Mouse (Mus musculus): ENCODE results near the gene Fosl1. TPM values are rescaled to one million over a fixed set of nuclear protein-coding genes. Genes with fewer than 3 reads are reported as not detected.

The Fosl1 gene
- polyA plus RNA-seq, 1 experiment from 2014 or later: not detected

DNA sequence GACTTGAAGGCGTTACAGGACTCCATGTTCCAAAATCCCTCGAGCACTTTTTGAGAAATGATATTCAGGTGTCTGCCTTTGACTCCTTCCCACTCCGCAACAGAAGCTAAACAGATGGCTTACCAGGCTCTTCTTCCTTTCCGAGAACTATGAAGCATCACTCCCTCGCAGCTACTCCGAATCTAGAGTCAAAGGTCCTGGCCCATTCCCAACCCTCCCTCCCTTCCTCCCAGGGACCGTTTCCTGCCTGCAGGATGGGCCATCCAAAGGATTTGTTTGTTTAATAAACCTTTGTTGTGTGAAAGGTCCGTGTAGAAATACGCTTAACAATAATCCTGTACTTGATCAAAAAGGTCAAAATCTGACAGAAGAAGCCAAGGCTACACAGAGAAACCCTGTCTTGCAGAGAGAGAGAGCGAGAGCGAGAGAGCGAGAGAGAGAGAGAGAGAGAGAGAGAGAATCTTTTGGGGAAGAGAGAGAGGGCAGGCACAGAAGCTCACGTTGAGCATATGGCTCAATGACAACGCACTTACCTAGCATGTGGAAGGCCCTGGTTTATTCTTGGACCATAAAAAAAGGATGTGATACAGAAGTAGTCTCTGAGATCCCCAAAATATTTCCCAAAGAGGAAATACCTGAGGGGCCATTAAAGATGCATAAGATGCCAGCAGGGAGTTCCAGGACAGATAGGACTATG, 10.5 kb downstream of the Fosl1 start, which contains the start of gene Ccdc85b:
Gene Ccdc85b, minus strand, starts transcription at position 149 of the 697 bp plus-strand sequence.
- Histone ChIP-seq H3K27me3 (no peaks in the 10 kb centered on the region), H3K9ac (replicated peaks) (peak within 1 kb of the TSS; percentile 82), H3K36me3 (peaks cover 17% of the 10 kb centered on the region), H3K9me3 (no peaks in the 10 kb centered on the region), H3K4me3 (replicated peaks) (peak within 1 kb of the TSS; percentile 83), H3K4me2 (peak within 1 kb of the TSS; percentile 98), H3K27ac (peak within 1 kb of the TSS; percentile 91), H3K4me1 (replicated peaks) (peaks cover 40% of the 10 kb centered on the region)
- WGBS: 19% methylated on average over 14 of the region's 14 CpGs
- ATAC-seq (ENCODE audit: insufficient number of reproducible peaks, insufficient read depth, low FRiP score, low TSS enrichment, low read depth): no peak

DNA sequence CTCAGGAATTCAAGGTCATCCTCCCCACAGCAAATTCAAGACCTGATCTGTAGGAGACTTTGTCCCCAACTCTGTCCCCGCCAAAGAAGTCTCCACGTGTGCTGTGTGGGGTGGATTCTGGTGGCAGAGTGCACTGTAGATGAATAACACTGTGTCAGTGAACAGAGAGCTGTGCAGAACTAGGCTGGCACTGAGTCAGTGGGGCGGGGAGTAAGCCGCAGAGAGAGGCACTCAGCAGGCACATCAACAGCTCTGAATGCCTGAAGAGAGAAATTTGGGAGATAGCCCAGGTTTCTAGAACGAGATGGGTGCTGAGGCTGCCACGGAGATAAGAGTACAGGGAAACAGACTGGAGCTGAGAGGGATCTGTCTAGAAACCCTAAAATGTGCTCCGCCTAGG, 11.7 kb downstream of the Fosl1 start:
- Histone ChIP-seq H3K36me3 (peaks cover 27% of the 10 kb centered on the region), H3K9ac (replicated peaks) (no peak overlapping the region), H3K4me1 (replicated peaks) (peaks cover 46% of the 10 kb centered on the region), H3K27ac (no peak overlapping the region), H3K27me3 (no peaks in the 10 kb centered on the region), H3K9me3 (no peaks in the 10 kb centered on the region), H3K4me3 (replicated peaks) (no peak overlapping the region), H3K4me2 (no peak overlapping the region)
- WGBS: 69% methylated on average over 7 of the region's 7 CpGs
- ATAC-seq (ENCODE audit: insufficient number of reproducible peaks, insufficient read depth, low FRiP score, low TSS enrichment, low read depth): no peak

DNA sequence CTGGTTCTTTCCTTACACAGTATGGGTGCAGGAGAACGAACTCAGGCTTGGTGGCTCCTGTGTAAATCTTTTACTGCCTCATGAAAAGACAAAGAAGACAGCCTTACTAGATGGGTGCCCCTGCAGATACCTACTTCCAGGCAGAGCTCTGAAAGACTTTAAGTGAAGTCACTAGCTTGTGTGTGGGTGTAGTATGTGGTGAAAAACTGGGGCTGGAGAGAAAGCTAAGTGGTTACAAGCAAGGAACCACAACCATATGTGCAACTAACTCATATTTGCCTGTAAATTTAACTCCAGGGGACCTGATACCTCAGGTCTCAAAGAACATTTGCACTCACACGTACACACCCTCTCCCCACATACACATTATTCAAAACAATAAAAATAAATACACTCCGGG, 12.5 kb downstream of the Fosl1 start:
- H3K36me3 ChIP-seq: peaks cover 28% of the 10 kb centered on the region
- H3K4me3 ChIP-seq (replicated peaks): peak overlapping the region; percentile 76
- H3K4me1 ChIP-seq (replicated peaks): peaks cover 48% of the 10 kb centered on the region
- no peaks in the 10 kb centered on the region for H3K27me3 ChIP-seq
- ATAC-seq (ENCODE audit: insufficient number of reproducible peaks, insufficient read depth, low FRiP score, low TSS enrichment, low read depth): no peak
- no peaks in the 10 kb centered on the region for H3K9me3 ChIP-seq
- WGBS: 26% methylated on average over 3 of the region's 3 CpGs
- 0 out of 2 replicates have a peak overlapping the region, but pooled peaks have one; percentile 73 for H3K27ac ChIP-seq
- peak overlapping the region; percentile 80 for H3K9ac ChIP-seq (replicated peaks)
- peak overlapping the region; percentile 83 for H3K4me2 ChIP-seq

DNA sequence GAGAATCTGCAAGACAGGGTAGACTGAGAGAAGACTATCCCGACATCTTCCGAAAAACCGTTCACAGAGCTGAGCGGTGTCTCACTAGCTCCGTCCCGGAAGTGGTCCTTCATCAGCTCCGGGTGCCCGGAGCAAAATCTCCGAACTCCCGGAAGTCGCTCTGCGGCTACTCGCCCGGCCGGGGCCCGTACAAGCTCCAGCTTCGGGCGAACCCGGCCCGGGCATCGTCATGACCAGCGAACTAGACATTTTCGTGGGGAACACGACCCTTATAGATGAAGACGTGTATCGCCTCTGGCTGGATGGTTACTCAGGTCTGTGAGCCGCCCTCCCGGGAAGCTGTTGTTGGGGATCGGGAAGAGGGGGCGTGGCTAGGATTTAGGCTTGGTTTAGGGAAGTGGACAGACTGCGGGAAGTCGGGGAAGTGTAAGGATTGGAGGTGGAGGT, 13.1 kb downstream of the Fosl1 start, which contains the start of gene Fibp:
Gene Fibp, plus strand, starts transcription at position 151 of the 447 bp plus-strand sequence.
- peaks cover 34% of the 10 kb centered on the region for H3K36me3 ChIP-seq
- H3K27me3 ChIP-seq: no peaks in the 10 kb centered on the region
- 0 out of 2 replicates have a peak within 1 kb of the TSS, but pooled peaks have one; percentile 73 for H3K27ac ChIP-seq
- under 1% methylated on average over 32 of the region's 32 CpGs for WGBS
- peak within 1 kb of the TSS; percentile 76 for H3K4me3 ChIP-seq (replicated peaks)
- peak within 1 kb of the TSS; percentile 80 for H3K9ac ChIP-seq (replicated peaks)
- H3K4me2 ChIP-seq: peak within 1 kb of the TSS; percentile 83
- peaks cover 42% of the 10 kb centered on the region for H3K4me1 ChIP-seq (replicated peaks)
- H3K9me3 ChIP-seq: no peaks in the 10 kb centered on the region
- peak; percentile 57 for ATAC-seq (ENCODE audit: insufficient number of reproducible peaks, insufficient read depth, low FRiP score, low TSS enrichment, low read depth)

DNA sequence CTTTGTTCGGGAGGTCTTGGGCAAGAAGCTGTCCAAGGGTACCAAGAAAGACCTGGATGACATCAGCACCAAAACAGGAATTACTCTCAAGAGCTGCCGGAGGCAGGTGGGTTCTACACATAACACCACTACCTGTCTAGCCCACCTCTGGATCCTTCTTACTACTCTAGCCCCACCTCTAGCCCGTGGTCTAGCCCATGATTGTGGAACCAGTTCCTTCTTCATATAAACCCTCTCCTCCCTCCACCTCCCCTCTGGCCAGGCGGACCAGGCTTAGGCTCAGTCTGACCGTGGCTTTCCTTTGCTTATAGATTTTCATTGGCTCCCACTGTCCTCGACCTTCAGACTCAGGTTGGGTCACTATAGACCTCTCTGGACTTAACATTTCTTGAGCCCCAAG, 14.1 kb downstream of the Fosl1 start:
- no peak overlapping the region for H3K27ac ChIP-seq
- ATAC-seq (ENCODE audit: insufficient number of reproducible peaks, insufficient read depth, low FRiP score, low TSS enrichment, low read depth): no peak
- WGBS: 88% methylated on average over 6 of the region's 6 CpGs

DNA sequence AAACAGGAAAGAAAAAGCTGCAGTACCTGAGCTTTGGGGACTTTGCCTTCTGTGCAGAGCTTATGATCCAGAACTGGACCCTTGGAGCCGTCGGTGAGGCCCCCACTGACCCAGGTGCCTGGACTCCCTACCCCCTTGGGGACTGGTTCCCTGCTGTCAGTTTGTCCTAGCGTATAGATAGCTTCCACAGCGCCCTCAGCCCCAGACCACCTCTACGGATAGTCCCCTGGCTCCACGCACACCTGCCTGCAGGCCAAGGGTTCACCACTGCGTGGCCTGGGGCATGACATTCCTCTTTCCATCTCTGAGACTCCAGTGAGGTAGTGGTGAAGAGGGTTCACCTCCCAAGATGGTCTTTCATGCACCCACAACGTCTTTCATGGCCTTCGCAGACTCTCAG, 15.9 kb downstream of the Fosl1 start:
- no peak overlapping the region for H3K4me2 ChIP-seq
- no peaks in the 10 kb centered on the region for H3K9me3 ChIP-seq
- peaks cover 23% of the 10 kb centered on the region for H3K4me1 ChIP-seq (replicated peaks)
- no peak for ATAC-seq (ENCODE audit: insufficient number of reproducible peaks, insufficient read depth, low FRiP score, low TSS enrichment, low read depth)
- H3K9ac ChIP-seq (replicated peaks): no peak overlapping the region
- H3K36me3 ChIP-seq: peaks cover 60% of the 10 kb centered on the region
- WGBS: 89% methylated on average over 9 of the region's 9 CpGs
- no peak overlapping the region for H3K4me3 ChIP-seq (replicated peaks)
- H3K27me3 ChIP-seq: no peaks in the 10 kb centered on the region
- H3K27ac ChIP-seq: 0 out of 2 replicates have a peak overlapping the region, but pooled peaks have one; percentile 66

More for the DNA sequence above, 14.1 kb downstream of the Fosl1 start:
- Histone ChIP-seq H3K4me3 (replicated peaks) (peak overlapping the region; percentile 76), H3K9me3 (no peaks in the 10 kb centered on the region), H3K9ac (replicated peaks) (peak overlapping the region; percentile 80), H3K27me3 (no peaks in the 10 kb centered on the region), H3K4me2 (peak overlapping the region; percentile 83), H3K4me1 (replicated peaks) (peaks cover 33% of the 10 kb centered on the region), H3K36me3 (peaks cover 43% of the 10 kb centered on the region)

DNA sequence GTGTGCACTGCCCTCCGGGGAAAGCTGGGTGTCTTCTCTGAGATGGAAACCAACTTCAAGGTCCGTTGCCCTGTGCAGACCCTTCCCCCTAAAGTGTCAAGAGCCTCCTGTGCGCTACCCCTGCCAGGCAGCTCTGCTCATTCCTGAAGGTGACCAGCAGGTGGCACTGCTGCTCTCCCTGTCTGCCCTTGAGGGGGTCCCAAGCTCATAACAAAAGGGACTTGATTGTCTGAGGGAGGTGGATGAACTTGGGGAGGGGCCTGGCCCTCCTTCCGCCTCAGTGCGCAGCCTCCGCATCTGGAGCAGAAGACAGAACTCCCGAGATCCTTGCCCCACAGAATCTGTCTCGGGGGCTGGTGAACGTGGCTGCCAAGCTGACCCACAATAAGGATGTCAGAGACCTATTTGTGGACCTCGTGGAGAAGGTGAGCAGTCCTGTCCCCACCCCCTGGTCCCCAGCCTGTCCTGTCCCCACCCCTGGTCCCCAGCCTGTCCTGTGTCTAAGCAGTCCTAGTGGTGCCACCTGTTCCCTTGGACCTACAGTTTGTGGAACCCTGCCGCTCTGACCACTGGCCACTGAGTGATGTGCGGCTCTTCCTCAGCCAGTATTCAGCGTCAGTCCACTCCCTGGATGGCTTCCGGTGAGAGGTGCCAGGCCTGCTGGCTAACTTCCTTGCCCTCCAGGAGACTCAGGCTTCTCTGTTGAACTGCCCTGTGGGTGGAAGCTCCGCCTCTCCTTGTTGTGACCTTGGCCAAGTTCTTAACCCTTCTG, 16.6 kb downstream of the Fosl1 start:
- H3K4me3 ChIP-seq (replicated peaks): peak overlapping the region; percentile 28
- WGBS: 48% methylated on average over 15 of the region's 15 CpGs
- H3K9me3 ChIP-seq: no peaks in the 10 kb centered on the region
- no peak for ATAC-seq (ENCODE audit: insufficient number of reproducible peaks, insufficient read depth, low FRiP score, low TSS enrichment, low read depth)
- peaks cover 60% of the 10 kb centered on the region for H3K36me3 ChIP-seq
- peak overlapping the region; percentile 57 for H3K9ac ChIP-seq (replicated peaks)
- H3K4me2 ChIP-seq: peak overlapping the region; percentile 53
- H3K27ac ChIP-seq: peak overlapping the region; percentile 66
- H3K4me1 ChIP-seq (replicated peaks): peaks cover 23% of the 10 kb centered on the region
- no peaks in the 10 kb centered on the region for H3K27me3 ChIP-seq

DNA sequence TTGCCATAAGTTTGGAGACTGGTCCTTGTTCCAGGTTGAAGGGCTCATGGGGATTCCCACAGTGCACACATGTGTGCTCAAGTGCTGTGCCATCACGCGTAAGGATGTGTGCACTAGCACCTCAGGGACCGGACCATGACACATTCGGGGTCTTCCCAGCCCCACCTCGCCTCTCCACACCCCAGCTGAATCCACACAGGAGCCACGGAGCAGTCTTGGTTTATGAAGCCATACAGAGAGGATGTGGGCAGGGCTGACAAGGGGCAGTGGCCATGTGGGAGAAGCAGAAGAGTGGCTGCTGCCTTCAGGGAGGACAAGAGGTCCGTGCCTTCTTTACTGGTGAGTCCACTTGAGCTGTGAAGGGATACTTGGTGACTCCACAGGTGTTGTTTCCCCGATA, 17.7 kb downstream of the Fosl1 start:
- Histone ChIP-seq H3K36me3 (peaks cover 60% of the 10 kb centered on the region), H3K27ac (no peak overlapping the region), H3K4me3 (replicated peaks) (no peak overlapping the region), H3K9me3 (no peaks in the 10 kb centered on the region), H3K4me1 (replicated peaks) (peaks cover 19% of the 10 kb centered on the region), H3K9ac (replicated peaks) (no peak overlapping the region), H3K27me3 (no peaks in the 10 kb centered on the region), H3K4me2 (no peak overlapping the region)
- ATAC-seq (ENCODE audit: insufficient number of reproducible peaks, insufficient read depth, low FRiP score, low TSS enrichment, low read depth): no peak
- WGBS: 95% methylated on average over 8 of the region's 8 CpGs

DNA sequence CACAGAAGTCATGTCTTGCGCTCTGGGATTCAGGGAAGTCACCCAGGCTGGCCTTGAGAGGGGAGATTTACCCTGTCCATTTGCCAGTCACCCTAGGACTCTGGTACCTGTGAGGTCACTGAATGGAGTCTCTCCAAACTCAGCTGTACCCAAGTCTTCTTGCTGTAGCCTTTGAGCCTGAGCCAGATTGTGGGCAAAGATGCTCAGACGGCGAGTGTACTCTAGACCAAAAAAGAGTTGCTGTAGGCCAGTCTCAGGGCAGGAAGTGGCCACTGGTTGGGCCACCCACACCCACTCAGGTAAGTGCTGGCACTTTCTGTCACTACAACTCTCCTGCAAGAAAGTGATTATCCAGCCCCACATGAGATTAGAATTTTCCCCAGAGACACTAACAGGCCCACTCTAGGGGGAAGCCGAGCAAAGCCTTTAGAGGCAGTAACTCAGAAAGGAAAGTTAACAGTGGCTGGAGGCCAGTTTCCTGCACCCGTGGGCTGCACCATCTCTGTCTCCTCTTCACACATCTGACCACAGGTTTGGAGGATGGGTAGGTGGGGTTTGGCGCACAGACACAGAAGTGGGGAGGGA, 19.7 kb downstream of the Fosl1 start:
- Histone ChIP-seq H3K4me1 (replicated peaks) (peaks cover 10% of the 10 kb centered on the region), H3K9ac (replicated peaks) (no peak overlapping the region), H3K27ac (no peak overlapping the region), H3K4me2 (no peak overlapping the region), H3K9me3 (no peaks in the 10 kb centered on the region), H3K4me3 (replicated peaks) (no peak overlapping the region), H3K36me3 (peaks cover 60% of the 10 kb centered on the region), H3K27me3 (no peaks in the 10 kb centered on the region)
- no peak for ATAC-seq (ENCODE audit: insufficient number of reproducible peaks, insufficient read depth, low FRiP score, low TSS enrichment, low read depth)
- WGBS: 89% methylated on average over 6 of the region's 6 CpGs

DNA sequence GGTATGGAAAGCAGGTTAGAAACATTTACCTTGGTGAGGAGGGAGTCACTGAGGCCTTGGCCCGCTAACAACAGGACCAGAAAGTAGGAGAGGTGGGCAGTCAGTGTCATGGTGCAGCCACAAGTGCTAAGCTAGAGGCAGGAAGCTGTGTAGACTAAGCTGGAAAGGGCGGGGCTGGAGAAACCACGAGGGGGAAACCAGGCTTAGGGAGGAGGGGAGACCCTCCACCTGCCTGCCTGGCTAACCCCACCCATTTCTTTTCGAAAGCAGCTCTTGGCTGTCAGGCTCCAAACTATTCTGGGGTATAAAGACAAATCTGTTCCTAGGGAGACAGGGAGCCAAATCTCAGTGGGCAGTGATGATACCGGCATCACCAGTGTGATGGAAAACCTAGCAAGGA, 21.0 kb downstream of the Fosl1 start, which contains the start of gene Ctsw:
Gene Ctsw, minus strand, starts transcription at position 134 of the 400 bp plus-strand sequence.
- WGBS: 57% methylated on average over 5 of the region's 5 CpGs
- Histone ChIP-seq H3K36me3 (peaks cover 47% of the 10 kb centered on the region), H3K4me2 (no peak within 1 kb of the TSS), H3K9ac (replicated peaks) (no peak within 1 kb of the TSS), H3K27me3 (no peaks in the 10 kb centered on the region), H3K9me3 (0 out of 2 replicates have a peak, but pooled peaks cover 3% of the 10 kb centered on the region), H3K4me1 (replicated peaks) (peaks cover 10% of the 10 kb centered on the region), H3K4me3 (replicated peaks) (no peak within 1 kb of the TSS), H3K27ac (0 out of 2 replicates have a peak within 1 kb of the TSS, but pooled peaks have one; percentile 7)
- no peak for ATAC-seq (ENCODE audit: insufficient number of reproducible peaks, insufficient read depth, low FRiP score, low TSS enrichment, low read depth)

DNA sequence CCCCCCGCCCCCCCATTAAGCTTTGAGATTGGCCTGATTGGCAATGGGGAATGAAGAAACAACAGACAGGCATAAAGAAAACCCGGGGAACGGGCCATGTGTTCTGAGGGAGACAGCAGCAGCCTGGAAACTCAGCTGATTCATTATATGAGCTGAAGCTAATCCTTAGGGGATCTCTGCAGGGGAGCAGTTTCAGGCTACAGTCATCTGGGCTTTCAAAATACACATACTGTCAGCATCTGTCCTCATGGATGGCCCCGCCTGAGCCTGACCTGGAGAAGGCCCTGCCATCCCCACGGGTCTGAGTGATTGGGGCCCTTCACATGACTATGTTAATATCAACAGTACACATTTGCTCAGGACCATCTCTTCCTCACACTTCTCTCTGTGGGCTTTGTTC, 24.5 kb downstream of the Fosl1 start:
- H3K4me2 ChIP-seq: no peak overlapping the region
- peaks cover 20% of the 10 kb centered on the region for H3K36me3 ChIP-seq
- 0 out of 2 replicates have a peak, but pooled peaks cover 3% of the 10 kb centered on the region for H3K9me3 ChIP-seq
- no peak overlapping the region for H3K9ac ChIP-seq (replicated peaks)
- peaks cover 23% of the 10 kb centered on the region for H3K4me1 ChIP-seq (replicated peaks)
- no peak overlapping the region for H3K27ac ChIP-seq
- 51% methylated on average over 5 of the region's 5 CpGs for WGBS
- no peaks in the 10 kb centered on the region for H3K27me3 ChIP-seq
- ATAC-seq (ENCODE audit: insufficient number of reproducible peaks, insufficient read depth, low FRiP score, low TSS enrichment, low read depth): no peak
- no peak overlapping the region for H3K4me3 ChIP-seq (replicated peaks)
